Mouse (Mus musculus): ENCODE measurements at regions not wholly inside any gene's neighbourhood (a gene's known extent, or its start where the extent isn't known, plus 50 kb on each side); places are given as distances from the start of the nearest gene placed in this dataset.

GRCm38 (mm10) chr7:71289702-71290101, 61.6 kb downstream of the Gm10295 start:
- no peaks in the 10 kb centered on the region for H3K36me3 ChIP-seq (ENCODE audit: control insufficient read depth, insufficient read depth, low read length)
- no peak for DNase-seq
- H3K27me3 ChIP-seq (replicated peaks; ENCODE audit: control insufficient read depth, insufficient read depth, low read length): no peaks in the 10 kb centered on the region
- H3K27ac ChIP-seq (ENCODE audit: insufficient read depth, low read depth, low read length): no peak overlapping the region
- H3K4me3 ChIP-seq (ENCODE audit: insufficient read depth, low read depth, low read length): no peak overlapping the region
- TF ChIP-seq POLR2A (IDR thresholded peaks at IDR 0.05; ENCODE audit: low read depth, low read length) (no peak), CTCF (conservative IDR thresholded peaks at IDR 0.05; ENCODE audit: insufficient read depth, insufficient read length, low read depth, low read length) (no peak)
- no peaks in the 10 kb centered on the region for H3K4me1 ChIP-seq (ENCODE audit: control insufficient read depth, insufficient read depth, low read length)
- WGBS: 61% methylated on average over 4 of the region's 4 CpGs

GRCm38 (mm10) chr7:71289266-71289665, 62.0 kb downstream of the Gm10295 start:
- DNase-seq: no peak
- Histone ChIP-seq H3K27me3 (replicated peaks; ENCODE audit: control insufficient read depth, insufficient read depth, low read length) (no peaks in the 10 kb centered on the region), H3K27ac (ENCODE audit: insufficient read depth, low read depth, low read length) (no peak overlapping the region), H3K4me1 (ENCODE audit: control insufficient read depth, insufficient read depth, low read length) (no peaks in the 10 kb centered on the region), H3K36me3 (ENCODE audit: control insufficient read depth, insufficient read depth, low read length) (no peaks in the 10 kb centered on the region), H3K4me3 (ENCODE audit: insufficient read depth, low read depth, low read length) (no peak overlapping the region)
- TF ChIP-seq CTCF (conservative IDR thresholded peaks at IDR 0.05; ENCODE audit: insufficient read depth, insufficient read length, low read depth, low read length) (no peak), POLR2A (IDR thresholded peaks at IDR 0.05; ENCODE audit: low read depth, low read length) (no peak)
- 83% methylated on average over 5 of the region's 5 CpGs for WGBS

GRCm38 (mm10) chr7:71287441-71287840, 63.8 kb downstream of the Gm10295 start:
- H3K4me1 ChIP-seq (ENCODE audit: control insufficient read depth, insufficient read depth, low read length): no peaks in the 10 kb centered on the region
- 86% methylated on average over 7 of the region's 7 CpGs for WGBS
- TF ChIP-seq CTCF (conservative IDR thresholded peaks at IDR 0.05; ENCODE audit: insufficient read depth, insufficient read length, low read depth, low read length): no peak
- no peak for TF ChIP-seq POLR2A (IDR thresholded peaks at IDR 0.05; ENCODE audit: low read depth, low read length)
- no peak overlapping the region for H3K4me3 ChIP-seq (ENCODE audit: insufficient read depth, low read depth, low read length)
- no peak for DNase-seq
- no peak overlapping the region for H3K27ac ChIP-seq (ENCODE audit: insufficient read depth, low read depth, low read length)
- no peaks in the 10 kb centered on the region for H3K27me3 ChIP-seq (replicated peaks; ENCODE audit: control insufficient read depth, insufficient read depth, low read length)
- H3K36me3 ChIP-seq (ENCODE audit: control insufficient read depth, insufficient read depth, low read length): no peaks in the 10 kb centered on the region

GRCm38 (mm10) chr7:71284246-71284645, 67.0 kb downstream of the Gm10295 start:
- TF ChIP-seq POLR2A (IDR thresholded peaks at IDR 0.05; ENCODE audit: low read depth, low read length) (no peak), CTCF (conservative IDR thresholded peaks at IDR 0.05; ENCODE audit: insufficient read depth, insufficient read length, low read depth, low read length) (no peak)
- Histone ChIP-seq H3K27ac (ENCODE audit: insufficient read depth, low read depth, low read length) (no peak overlapping the region), H3K36me3 (ENCODE audit: control insufficient read depth, insufficient read depth, low read length) (no peaks in the 10 kb centered on the region), H3K4me1 (ENCODE audit: control insufficient read depth, insufficient read depth, low read length) (no peaks in the 10 kb centered on the region), H3K27me3 (replicated peaks; ENCODE audit: control insufficient read depth, insufficient read depth, low read length) (no peaks in the 10 kb centered on the region), H3K4me3 (ENCODE audit: insufficient read depth, low read depth, low read length) (no peak overlapping the region)
- DNase-seq: no peak

GRCm38 (mm10) chr7:71283419-71283818, 67.9 kb downstream of the Gm10295 start:
- H3K27ac ChIP-seq (ENCODE audit: insufficient read depth, low read depth, low read length): no peak overlapping the region
- 93% methylated on average over 3 of the region's 3 CpGs for WGBS
- no peaks in the 10 kb centered on the region for H3K36me3 ChIP-seq (ENCODE audit: control insufficient read depth, insufficient read depth, low read length)
- no peak for DNase-seq
- TF ChIP-seq CTCF (conservative IDR thresholded peaks at IDR 0.05; ENCODE audit: insufficient read depth, insufficient read length, low read depth, low read length) (no peak), POLR2A (IDR thresholded peaks at IDR 0.05; ENCODE audit: low read depth, low read length) (no peak)
- no peaks in the 10 kb centered on the region for H3K4me1 ChIP-seq (ENCODE audit: control insufficient read depth, insufficient read depth, low read length)
- H3K27me3 ChIP-seq (replicated peaks; ENCODE audit: control insufficient read depth, insufficient read depth, low read length): no peaks in the 10 kb centered on the region
- H3K4me3 ChIP-seq (ENCODE audit: insufficient read depth, low read depth, low read length): no peak overlapping the region

GRCm38 (mm10) chr7:71266101-71266500, 85.2 kb downstream of the Gm10295 start:
- Histone ChIP-seq H3K4me3 (ENCODE audit: insufficient read depth, low read depth, low read length) (no peak overlapping the region), H3K4me1 (ENCODE audit: control insufficient read depth, insufficient read depth, low read length) (no peaks in the 10 kb centered on the region), H3K27ac (ENCODE audit: insufficient read depth, low read depth, low read length) (peak overlapping the region; percentile 28; the same call in 1 of the 2 replicates), H3K27me3 (replicated peaks; ENCODE audit: control insufficient read depth, insufficient read depth, low read length) (no peaks in the 10 kb centered on the region), H3K36me3 (ENCODE audit: control insufficient read depth, insufficient read depth, low read length) (no peaks in the 10 kb centered on the region)
- no peak for DNase-seq
- WGBS: 72% methylated on average over 8 of the region's 8 CpGs
- no peak for TF ChIP-seq CTCF (conservative IDR thresholded peaks at IDR 0.05; ENCODE audit: insufficient read depth, insufficient read length, low read depth, low read length)
- no peak for TF ChIP-seq POLR2A (IDR thresholded peaks at IDR 0.05; ENCODE audit: low read depth, low read length)

GRCm38 (mm10) chr7:71264115-71264514, 87.2 kb downstream of the Gm10295 start:
- TF ChIP-seq POLR2A (IDR thresholded peaks at IDR 0.05; ENCODE audit: low read depth, low read length) (no peak), CTCF (conservative IDR thresholded peaks at IDR 0.05; ENCODE audit: insufficient read depth, insufficient read length, low read depth, low read length) (no peak)
- H3K4me1 ChIP-seq (ENCODE audit: control insufficient read depth, insufficient read depth, low read length): no peaks in the 10 kb centered on the region
- no peaks in the 10 kb centered on the region for H3K36me3 ChIP-seq (ENCODE audit: control insufficient read depth, insufficient read depth, low read length)
- peak; percentile 73 for DNase-seq
- no peak overlapping the region for H3K4me3 ChIP-seq (ENCODE audit: insufficient read depth, low read depth, low read length)
- 67% methylated on average over 1 of the region's 1 CpGs for whole genome bisulfite sequencing
- no peaks in the 10 kb centered on the region for H3K27me3 ChIP-seq (replicated peaks; ENCODE audit: control insufficient read depth, insufficient read depth, low read length)
- H3K27ac ChIP-seq (ENCODE audit: insufficient read depth, low read depth, low read length): no peak overlapping the region; the same call in 1 of the 2 replicates

GRCm38 (mm10) chr7:71249669-71250068, 101.6 kb downstream of the Gm10295 start:
- no peak for DNase-seq
- 61% methylated on average over 2 of the region's 2 CpGs for WGBS

More at GRCm38 (mm10) chr7:71249669-71250068, 101.6 kb downstream of the Gm10295 start:
- H3K36me3 ChIP-seq (ENCODE audit: control insufficient read depth, insufficient read depth, low read length): no peaks in the 10 kb centered on the region
- H3K27me3 ChIP-seq (replicated peaks; ENCODE audit: control insufficient read depth, insufficient read depth, low read length): no peaks in the 10 kb centered on the region
- no peaks in the 10 kb centered on the region for H3K4me1 ChIP-seq (ENCODE audit: control insufficient read depth, insufficient read depth, low read length)
- no peak for TF ChIP-seq POLR2A (IDR thresholded peaks at IDR 0.05; ENCODE audit: low read depth, low read length)
- H3K27ac ChIP-seq (ENCODE audit: insufficient read depth, low read depth, low read length): peak overlapping the region; percentile 16; the same call in 1 of the 2 replicates
- H3K4me3 ChIP-seq (ENCODE audit: insufficient read depth, low read depth, low read length): no peak overlapping the region

All from kidney, adult 2 months (tissue).